Mouse (Mus musculus): ENCODE results near the gene St6galnac3. TPM values are rescaled to one million over a fixed set of nuclear protein-coding genes. Genes with fewer than 3 reads are reported as not detected.
A peak's percentile ranks its signal among the peaks of the same experiment; 100 is the strongest.

Gene St6galnac3
- polyA plus RNA-seq, 1 experiment from 2014 or later: 38.4 TPM

DNA sequence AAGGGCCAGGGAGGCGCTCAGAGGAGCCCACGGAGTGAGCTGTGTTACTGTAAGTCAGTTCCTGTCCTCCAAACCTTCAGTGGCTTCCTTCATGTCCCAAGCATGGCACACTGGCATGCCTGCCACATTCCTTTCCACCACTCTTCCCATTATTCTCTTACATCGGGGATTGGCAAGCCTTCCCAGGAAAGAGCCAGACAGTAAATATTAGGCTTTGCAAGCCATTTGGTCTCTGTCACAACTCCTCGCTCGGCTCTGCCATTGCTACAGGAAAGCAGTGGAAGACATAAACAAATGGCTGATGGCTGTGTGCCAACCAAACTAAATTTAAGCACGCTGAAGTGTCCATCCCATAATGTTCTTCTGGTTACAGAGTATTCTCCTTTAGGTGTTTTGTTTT is 7.1 kb upstream of the St6galnac3 start:
- no peak for DNase-seq (ENCODE audit: low spot score)
- Histone ChIP-seq H3K4me3 (no peak overlapping the region), H3K27me3 (ENCODE audit: insufficient read depth, poor library complexity, severe bottlenecking) (peaks cover 17% of the 10 kb centered on the region; the same call in 1 of the 2 replicates), H3K27ac (peak overlapping the region; percentile 56; the same call in 1 of the 2 replicates), H3K9me3 (no peaks in the 10 kb centered on the region), H3K36me3 (no peaks in the 10 kb centered on the region), H3K4me1 (peaks cover 33% of the 10 kb centered on the region)
- 75% methylated on average over 6 of the region's 6 CpGs for WGBS

DNA sequence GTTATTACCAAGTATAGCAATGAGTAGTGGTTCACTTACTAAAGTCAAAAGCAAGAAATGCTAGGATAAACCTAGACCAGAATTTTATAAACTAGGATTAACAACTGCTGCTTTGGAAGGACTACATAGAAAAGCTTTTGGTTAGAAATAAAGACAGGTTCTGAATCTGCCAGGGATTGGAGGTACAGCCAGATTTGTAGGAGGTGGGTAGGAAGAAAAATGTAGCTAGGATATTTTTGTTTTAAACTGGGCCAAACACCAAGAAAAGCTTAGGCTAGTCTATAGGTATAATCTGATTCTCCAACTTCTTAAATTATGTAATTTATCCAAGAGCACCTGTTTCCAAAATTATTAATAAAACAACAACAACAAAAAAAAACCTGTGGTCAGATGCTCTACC is 3.6 kb upstream of the St6galnac3 start:
- Histone ChIP-seq H3K27ac (no peak overlapping the region), H3K9me3 (no peaks in the 10 kb centered on the region), H3K4me3 (no peak overlapping the region), H3K36me3 (no peaks in the 10 kb centered on the region), H3K27me3 (ENCODE audit: insufficient read depth, poor library complexity, severe bottlenecking) (peaks cover 21% of the 10 kb centered on the region; the same call in 1 of the 2 replicates), H3K4me1 (peaks cover 33% of the 10 kb centered on the region)
- DNase-seq (ENCODE audit: low spot score): no peak

DNA sequence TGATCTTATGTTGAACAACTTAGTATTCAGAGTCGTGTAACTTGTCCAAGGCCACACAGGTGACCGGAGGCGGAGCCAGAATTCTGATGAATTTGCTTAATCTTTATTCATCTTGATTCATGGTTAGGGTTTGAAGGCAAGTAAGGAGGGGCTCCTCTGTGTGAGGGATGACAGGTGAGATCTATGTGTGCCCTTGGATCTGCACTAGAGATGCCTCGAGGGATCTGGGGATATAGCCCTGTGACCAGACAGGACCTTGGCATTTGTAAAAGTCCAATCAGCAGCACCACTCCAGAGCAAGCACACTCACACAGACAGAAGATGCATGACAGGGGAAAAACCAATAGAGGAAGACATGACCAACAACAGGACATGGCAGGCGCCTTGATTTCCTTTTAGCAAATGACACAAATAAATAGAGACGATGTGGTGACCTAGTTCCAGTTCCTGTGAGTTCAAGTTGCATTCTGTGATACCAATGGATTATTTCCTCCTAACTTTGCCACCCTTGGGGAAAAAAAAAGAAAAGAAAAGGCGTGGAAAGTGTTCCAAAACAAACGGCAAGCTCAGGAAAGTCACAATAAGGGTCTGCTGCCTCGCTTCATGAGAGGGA is 1.4 kb downstream of the St6galnac3 start:
- H3K4me1 ChIP-seq: peaks cover 36% of the 10 kb centered on the region
- DNase-seq (ENCODE audit: low spot score): no peak
- H3K27ac ChIP-seq: peak overlapping the region; percentile 90
- peak overlapping the region; percentile 84 for H3K4me3 ChIP-seq
- no peaks in the 10 kb centered on the region for H3K9me3 ChIP-seq
- no peaks in the 10 kb centered on the region for H3K36me3 ChIP-seq
- peaks cover 24% of the 10 kb centered on the region; the same call in 1 of the 2 replicates for H3K27me3 ChIP-seq (ENCODE audit: insufficient read depth, poor library complexity, severe bottlenecking)
- 74% methylated on average over 9 of the region's 9 CpGs for WGBS

DNA sequence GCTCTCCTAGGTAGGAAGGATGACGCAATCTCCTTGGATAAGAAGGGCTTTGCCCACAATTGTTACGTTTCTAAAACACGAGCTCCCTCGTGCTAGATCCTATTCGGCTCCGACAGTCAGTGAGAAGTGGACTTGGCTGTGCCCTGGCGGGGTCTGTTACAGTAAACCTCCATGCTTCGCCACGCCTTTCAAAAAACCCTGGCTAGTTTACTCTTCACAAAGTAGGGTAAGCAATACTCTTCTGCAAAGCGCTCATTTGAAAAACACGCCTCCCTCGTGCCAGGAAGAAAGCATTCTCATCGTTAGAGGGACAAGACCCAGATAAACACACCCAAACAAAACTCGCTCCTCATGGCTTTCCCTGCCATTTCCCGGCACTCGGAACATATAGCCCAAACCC is 3.4 kb downstream of the St6galnac3 start:
- Histone ChIP-seq H3K27ac (peak overlapping the region; percentile 67; the same call in 1 of the 2 replicates), H3K27me3 (ENCODE audit: insufficient read depth, poor library complexity, severe bottlenecking) (peaks cover 14% of the 10 kb centered on the region; the same call in 1 of the 2 replicates), H3K4me3 (peak overlapping the region; percentile 18), H3K36me3 (no peaks in the 10 kb centered on the region), H3K9me3 (no peaks in the 10 kb centered on the region), H3K4me1 (peaks cover 56% of the 10 kb centered on the region)
- 72% methylated on average over 16 of the region's 16 CpGs for WGBS
- no peak for DNase-seq (ENCODE audit: low spot score)

GRCm38 (mm10) chr3:153720922-153721321 is 4.1 kb downstream of the St6galnac3 start:
- WGBS: 50% methylated on average over 4 of the region's 4 CpGs
- H3K4me3 ChIP-seq: peak overlapping the region; percentile 18; the same call in 1 of the 2 replicates
- no peak for DNase-seq (ENCODE audit: low spot score)
- H3K36me3 ChIP-seq: no peaks in the 10 kb centered on the region
- H3K27ac ChIP-seq: peak overlapping the region; percentile 67
- no peaks in the 10 kb centered on the region for H3K9me3 ChIP-seq
- H3K4me1 ChIP-seq: peaks cover 59% of the 10 kb centered on the region
- H3K27me3 ChIP-seq (ENCODE audit: insufficient read depth, poor library complexity, severe bottlenecking): peaks cover 9% of the 10 kb centered on the region; the same call in 1 of the 2 replicates

- peaks cover 63% of the 10 kb centered on the region for H3K4me1 ChIP-seq
- H3K27ac ChIP-seq: peak overlapping the region; percentile 73
- no peaks in the 10 kb centered on the region for H3K9me3 ChIP-seq
- WGBS: 54% methylated on average over 3 of the region's 3 CpGs
- H3K4me3 ChIP-seq: no peak overlapping the region
- DNase-seq (ENCODE audit: low spot score): no peak
- H3K36me3 ChIP-seq: no peaks in the 10 kb centered on the region
- peaks cover 9% of the 10 kb centered on the region; the same call in 1 of the 2 replicates for H3K27me3 ChIP-seq (ENCODE audit: insufficient read depth, poor library complexity, severe bottlenecking)
Measured at GRCm38 (mm10) chr3:153720296-153720695, 4.7 kb downstream of the St6galnac3 start.

- H3K4me1 ChIP-seq: peaks cover 62% of the 10 kb centered on the region
- 69% methylated on average over 9 of the region's 9 CpGs for WGBS
Measured at GRCm38 (mm10) chr3:153719256-153719970, 5.6 kb downstream of the St6galnac3 start.

GRCm38 (mm10) chr3:153718724-153719123 is 6.2 kb downstream of the St6galnac3 start:
- Histone ChIP-seq H3K27me3 (ENCODE audit: insufficient read depth, poor library complexity, severe bottlenecking) (peaks cover 4% of the 10 kb centered on the region; the same call in 1 of the 2 replicates), H3K36me3 (peaks cover 10% of the 10 kb centered on the region; the same call in 1 of the 2 replicates), H3K9me3 (peaks cover 5% of the 10 kb centered on the region; the same call in 1 of the 2 replicates), H3K27ac (peak overlapping the region; percentile 73; the same call in 1 of the 2 replicates), H3K4me3 (no peak overlapping the region), H3K4me1 (peaks cover 59% of the 10 kb centered on the region)
- DNase-seq (ENCODE audit: low spot score): no peak
- WGBS: 41% methylated on average over 8 of the region's 8 CpGs

More at GRCm38 (mm10) chr3:153719256-153719970, 5.6 kb downstream of the St6galnac3 start:
- H3K27ac ChIP-seq: peak overlapping the region; percentile 73
- H3K9me3 ChIP-seq: no peaks in the 10 kb centered on the region
- no peak overlapping the region for H3K4me3 ChIP-seq
- peaks cover 3% of the 10 kb centered on the region; the same call in 1 of the 2 replicates for H3K36me3 ChIP-seq
- H3K27me3 ChIP-seq (ENCODE audit: insufficient read depth, poor library complexity, severe bottlenecking): peaks cover 6% of the 10 kb centered on the region; the same call in 1 of the 2 replicates
- no peak for DNase-seq (ENCODE audit: low spot score)

- Histone ChIP-seq H3K9me3 (peaks cover 5% of the 10 kb centered on the region; the same call in 1 of the 2 replicates), H3K36me3 (peaks cover 10% of the 10 kb centered on the region; the same call in 1 of the 2 replicates), H3K27me3 (ENCODE audit: insufficient read depth, poor library complexity, severe bottlenecking) (no peaks in the 10 kb centered on the region; the same call in 1 of the 2 replicates), H3K27ac (peak overlapping the region; percentile 72), H3K4me3 (no peak overlapping the region), H3K4me1 (peaks cover 59% of the 10 kb centered on the region)
- WGBS: 37% methylated on average over 7 of the region's 7 CpGs
- peak; percentile 82 for DNase-seq (ENCODE audit: low spot score)
Measured at GRCm38 (mm10) chr3:153717742-153718141, 7.2 kb downstream of the St6galnac3 start.

DNA sequence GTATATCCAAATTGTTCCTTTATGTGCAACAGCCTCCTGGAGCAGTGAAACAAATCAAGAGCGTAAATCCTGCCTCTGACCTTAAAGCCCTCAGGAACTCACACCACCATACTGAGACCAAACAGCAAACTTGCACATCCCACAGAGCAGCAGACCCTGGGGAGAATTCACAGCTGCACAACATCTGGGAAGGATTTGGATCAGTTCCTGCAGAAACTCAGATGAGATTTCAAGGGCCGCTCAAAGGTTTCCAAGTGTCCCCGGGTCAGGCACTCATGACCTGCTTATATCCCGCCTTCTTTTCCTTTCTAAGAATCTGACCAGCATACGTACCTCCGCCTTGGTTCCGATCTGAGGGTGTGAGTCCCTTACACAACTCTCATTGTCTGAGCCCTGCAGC is 9.3 kb downstream of the St6galnac3 start:
- peaks cover 59% of the 10 kb centered on the region for H3K4me1 ChIP-seq
- WGBS: 61% methylated on average over 7 of the region's 7 CpGs
- no peak overlapping the region for H3K4me3 ChIP-seq
- H3K27me3 ChIP-seq (ENCODE audit: insufficient read depth, poor library complexity, severe bottlenecking): no peaks in the 10 kb centered on the region
- no peak for DNase-seq (ENCODE audit: low spot score)
- H3K9me3 ChIP-seq: peaks cover 5% of the 10 kb centered on the region; the same call in 1 of the 2 replicates
- 0 out of 2 replicates have a peak overlapping the region, but pooled peaks have one; percentile 16 for H3K27ac ChIP-seq
- peaks cover 12% of the 10 kb centered on the region; the same call in 1 of the 2 replicates for H3K36me3 ChIP-seq

GRCm38 (mm10) chr3:153710545-153710944 is 14.4 kb downstream of the St6galnac3 start:
- no peak for DNase-seq (ENCODE audit: low spot score)
- Histone ChIP-seq H3K9me3 (peaks cover 5% of the 10 kb centered on the region; the same call in 1 of the 2 replicates), H3K27me3 (ENCODE audit: insufficient read depth, poor library complexity, severe bottlenecking) (no peaks in the 10 kb centered on the region), H3K4me3 (no peak overlapping the region), H3K27ac (no peak overlapping the region), H3K4me1 (peaks cover 36% of the 10 kb centered on the region), H3K36me3 (peaks cover 12% of the 10 kb centered on the region; the same call in 1 of the 2 replicates)
- WGBS: 39% methylated on average over 1 of the region's 1 CpGs

- 71% methylated on average over 6 of the region's 6 CpGs for WGBS
Measured at GRCm38 (mm10) chr3:153707687-153708086, 17.3 kb downstream of the St6galnac3 start.

DNA sequence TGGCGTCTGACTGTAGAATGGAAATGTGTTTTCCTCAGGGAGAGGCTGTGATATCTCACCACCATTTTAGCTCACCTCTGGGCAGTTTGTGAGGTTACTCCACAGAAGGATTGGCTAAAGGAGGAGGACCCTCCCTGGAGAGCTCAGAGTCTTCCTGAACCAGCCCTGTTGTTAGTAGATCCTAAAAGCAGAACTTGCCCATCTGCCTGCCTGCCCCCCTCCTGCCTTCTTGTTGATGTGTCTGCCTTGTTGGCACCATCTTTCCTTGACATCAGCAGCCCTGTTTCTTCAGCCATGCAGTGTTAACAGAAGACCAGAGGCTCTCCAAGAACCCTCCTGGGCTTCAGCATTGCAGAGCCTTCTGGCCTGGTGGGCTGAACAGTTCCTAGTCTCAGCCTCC is 18.1 kb downstream of the St6galnac3 start:
- Histone ChIP-seq H3K27ac (no peak overlapping the region), H3K27me3 (ENCODE audit: insufficient read depth, poor library complexity, severe bottlenecking) (no peaks in the 10 kb centered on the region), H3K9me3 (no peaks in the 10 kb centered on the region), H3K4me3 (no peak overlapping the region), H3K4me1 (peaks cover 34% of the 10 kb centered on the region), H3K36me3 (no peaks in the 10 kb centered on the region)
- 75% methylated on average over 1 of the region's 1 CpGs for WGBS
- no peak for DNase-seq (ENCODE audit: low spot score)

More at GRCm38 (mm10) chr3:153707687-153708086, 17.3 kb downstream of the St6galnac3 start:
- H3K4me1 ChIP-seq: peaks cover 30% of the 10 kb centered on the region
- no peak for DNase-seq (ENCODE audit: low spot score)
- no peaks in the 10 kb centered on the region for H3K27me3 ChIP-seq (ENCODE audit: insufficient read depth, poor library complexity, severe bottlenecking)
- H3K4me3 ChIP-seq: no peak overlapping the region
- H3K9me3 ChIP-seq: no peaks in the 10 kb centered on the region
- H3K36me3 ChIP-seq: peaks cover 3% of the 10 kb centered on the region; the same call in 1 of the 2 replicates
- H3K27ac ChIP-seq: no peak overlapping the region

Measured in heart, embryonic 10.5 days (tissue).